ENCODE assay signal across 9 mouse cellular contexts in the genomic region with DNA sequence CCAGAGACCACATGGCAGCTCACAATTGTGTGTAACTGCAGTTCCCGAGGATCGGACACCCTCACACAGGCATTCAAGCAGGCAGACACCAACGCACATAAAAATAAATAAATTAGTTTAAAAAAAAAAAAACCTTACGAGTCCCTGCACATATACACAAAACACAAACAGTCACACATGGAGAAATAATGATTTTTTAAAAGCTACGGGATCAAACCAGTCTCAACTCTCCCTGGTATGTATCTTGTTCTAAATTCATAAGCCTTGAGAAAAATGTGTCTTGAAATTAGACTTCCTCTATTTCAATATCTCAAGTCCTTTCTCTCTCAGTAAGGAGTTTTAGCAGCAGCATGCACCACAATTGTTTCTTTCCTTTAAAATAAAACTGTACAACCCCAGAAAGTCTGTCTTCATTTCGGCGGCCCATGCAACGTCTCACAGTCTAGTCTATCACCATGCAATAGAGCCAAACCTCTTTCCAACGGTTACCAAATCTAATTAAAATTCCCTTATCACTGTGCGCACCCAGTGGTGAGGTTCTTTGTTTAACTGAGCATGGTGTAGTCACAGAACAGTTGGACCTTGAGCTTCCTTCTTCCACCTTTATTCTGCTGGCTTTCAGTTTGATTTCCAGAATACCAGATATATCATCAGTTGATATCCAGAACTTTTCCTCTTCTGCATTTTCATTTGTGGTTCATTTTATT.
DNase-seq lines count a peak whose midpoint lies in the region; ATAC-seq and TF ChIP-seq lines count a peak whose summit lies in the region.
"Had no signal": no experiment of that assay in that cellular context is flagged by ENCODE, and none has a peak within 500 bp of the region (broad histone marks: within the 10 kb centered on the region; RNA-seq: fewer than 3 reads in every experiment).

No protein-coding gene starts in this region.

- no peaks in the 10 kb centered on the region for H3K27me3 ChIP-seq in heart, postnatal 0 days (ENCODE audit: control insufficient read depth, insufficient read depth, low read length)
- no peaks in the 10 kb centered on the region for H3K27me3 ChIP-seq in forebrain, embryonic 13.5 days
- H3K27me3 ChIP-seq in limb, embryonic 14.5 days (ENCODE audit: control insufficient read depth, insufficient read depth, low read length): no peaks in the 10 kb centered on the region
- no peaks in the 10 kb centered on the region for H3K27me3 ChIP-seq in neural tube, embryonic 13.5 days
- H3K27me3 ChIP-seq: limb, embryonic 15.5 days had no signal

- no peak for ATAC-seq in heart, postnatal 0 days (ENCODE audit: insufficient read depth, low read depth)
- ATAC-seq in forebrain, embryonic 13.5 days: peak; percentile 54; the same call in 1 of the 2 replicates
- peak; percentile 47; the same call in 1 of the 2 replicates for ATAC-seq in limb, embryonic 14.5 days (ENCODE audit: low FRiP score, low read depth)
- 0 out of 2 replicates have a peak, but pooled peaks have one; percentile 49 for ATAC-seq in neural tube, embryonic 13.5 days (ENCODE audit: low read depth)

- TF ChIP-seq CTCF in heart, postnatal 0 days (IDR thresholded peaks at IDR 0.05; ENCODE audit: low read depth): no peak

- no peak for TF ChIP-seq EP300 in heart, postnatal 0 days (IDR thresholded peaks at IDR 0.05; ENCODE audit: low read depth)

- H3K4me3 ChIP-seq in heart, postnatal 0 days (ENCODE audit: low read depth, low read length): 0 out of 2 replicates have a peak overlapping the region, but pooled peaks have one; percentile 21
- no peak overlapping the region for H3K4me3 ChIP-seq in forebrain, embryonic 13.5 days
- H3K4me3 ChIP-seq in limb, embryonic 14.5 days (replicated peaks; ENCODE audit: low read length): no peak overlapping the region
- H3K4me3 ChIP-seq in neural tube, embryonic 13.5 days: no peak overlapping the region
- H3K4me3 ChIP-seq: limb, embryonic 15.5 days had no signal

- H3K9ac ChIP-seq in heart, postnatal 0 days (replicated peaks; ENCODE audit: low read depth, low read length): no peak overlapping the region
- H3K9ac ChIP-seq in forebrain, embryonic 13.5 days: no peak overlapping the region
- no peak overlapping the region for H3K9ac ChIP-seq in limb, embryonic 14.5 days (ENCODE audit: low read depth, low read length, severe bottlenecking)
- no peak overlapping the region for H3K9ac ChIP-seq in neural tube, embryonic 13.5 days
- H3K9ac ChIP-seq: limb, embryonic 15.5 days had no signal

- whole genome bisulfite sequencing in heart, postnatal 0 days: 66% methylated on average over 10 of the region's 10 CpGs
- WGBS in forebrain, embryonic 13.5 days: 62% methylated on average over 10 of the region's 10 CpGs
- 64% methylated on average over 10 of the region's 10 CpGs for WGBS in limb, embryonic 14.5 days
- 59% methylated on average over 10 of the region's 10 CpGs for WGBS in neural tube, embryonic 13.5 days

- H3K4me2 ChIP-seq in heart, postnatal 0 days (ENCODE audit: low read depth, low read length): peak overlapping the region; percentile 52
- peak overlapping the region; percentile 25; the same call in 1 of the 2 replicates for H3K4me2 ChIP-seq in forebrain, embryonic 13.5 days
- H3K4me2 ChIP-seq in limb, embryonic 14.5 days (replicated peaks; ENCODE audit: low read depth, low read length, severe bottlenecking): 0 out of 2 replicates have a peak overlapping the region, but pooled peaks have one; percentile 5
- peak overlapping the region; percentile 32 for H3K4me2 ChIP-seq in neural tube, embryonic 13.5 days
- H3K4me2 ChIP-seq: limb, embryonic 15.5 days had no signal

- no peak for DNase-seq in heart, postnatal 0 days (ENCODE audit: low spot score)
- DNase-seq in heart, adult 11 months: no peak
- DNase-seq in limb, embryonic 14.5 days (ENCODE audit: low spot score): no peak
- DNase-seq in adrenal gland, postnatal 4 days (ENCODE audit: low spot score in 2 of 2): no peak
- DNase-seq in adrenal gland, adult (ENCODE audit: inconsistent age in 2 of 2, low spot score in 1 of 2): no peak
- DNase-seq in layer of hippocampus, adult 11-12 months (ENCODE audit: low spot score): no peak

- peaks cover 9% of the 10 kb centered on the region; the same call in 1 of the 2 replicates for H3K4me1 ChIP-seq in heart, postnatal 0 days (ENCODE audit: control insufficient read depth, insufficient read depth)
- H3K4me1 ChIP-seq in forebrain, embryonic 13.5 days: peaks cover 8% of the 10 kb centered on the region
- 0 out of 2 replicates have a peak, but pooled peaks cover 5% of the 10 kb centered on the region for H3K4me1 ChIP-seq in limb, embryonic 14.5 days (ENCODE audit: control insufficient read depth, insufficient read depth, low read length)
- H3K4me1 ChIP-seq in neural tube, embryonic 13.5 days (replicated peaks): peaks cover 5% of the 10 kb centered on the region

- no peak for TF ChIP-seq POLR2A in limb, embryonic 14.5 days (IDR thresholded peaks at IDR 0.05; ENCODE audit: borderline replicate concordance, extremely low read depth, insufficient read depth, insufficient read length)

- H3K36me3 ChIP-seq in heart, postnatal 0 days (replicated peaks; ENCODE audit: control insufficient read depth, insufficient read depth, low read length): no peaks in the 10 kb centered on the region
- H3K36me3 ChIP-seq in forebrain, embryonic 13.5 days (ENCODE audit: poor library complexity, severe bottlenecking): no peaks in the 10 kb centered on the region
- no peaks in the 10 kb centered on the region for H3K36me3 ChIP-seq in limb, embryonic 14.5 days (ENCODE audit: control insufficient read depth, insufficient read depth, low read length)
- H3K36me3 ChIP-seq in neural tube, embryonic 13.5 days: no peaks in the 10 kb centered on the region
- H3K36me3 ChIP-seq: limb, embryonic 15.5 days had no signal

- peak overlapping the region; percentile 46 for H3K27ac ChIP-seq in heart, postnatal 0 days (ENCODE audit: low read depth)
- no peak overlapping the region for H3K27ac ChIP-seq in forebrain, embryonic 13.5 days
- no peak overlapping the region for H3K27ac ChIP-seq in limb, embryonic 14.5 days (replicated peaks; ENCODE audit: low read depth, low read length)
- H3K27ac ChIP-seq in neural tube, embryonic 13.5 days (replicated peaks): no peak overlapping the region
- H3K27ac ChIP-seq: limb, embryonic 15.5 days had no signal

- H3K9me3 ChIP-seq in heart, postnatal 0 days (replicated peaks; ENCODE audit: control insufficient read depth, low read length): no peaks in the 10 kb centered on the region
- no peaks in the 10 kb centered on the region for H3K9me3 ChIP-seq in forebrain, embryonic 13.5 days (replicated peaks)
- no peaks in the 10 kb centered on the region for H3K9me3 ChIP-seq in limb, embryonic 14.5 days (ENCODE audit: control insufficient read depth, low read length)
- H3K9me3 ChIP-seq in neural tube, embryonic 13.5 days: no peaks in the 10 kb centered on the region
- H3K9me3 ChIP-seq: limb, embryonic 15.5 days had no signal
